Mouse (Mus musculus): ENCODE results near the gene Sypl.
A peak's percentile ranks its signal among the peaks of the same experiment; 100 is the strongest.

Sypl gene

GRCm38 (mm10) chr12:32953596-32954215, at the start of gene Sypl:
Gene Sypl, plus strand, starts transcription at chr12:32953891.
- peak; percentile 99 for DNase-seq (ENCODE audit: low spot score)

- DNase-seq (ENCODE audit: low spot score), result no peak
Observed at GRCm38 (mm10) chr12:32909686-32910085, 44.0 kb upstream of the Sypl start.

GRCm38 (mm10) chr12:32910092-32910491, 43.6 kb upstream of the Sypl start:
- peak; percentile 97 for DNase-seq (ENCODE audit: low spot score)

- peak; percentile 82 for DNase-seq (ENCODE audit: low spot score)
Observed at GRCm38 (mm10) chr12:32910560-32911194, 43.0 kb upstream of the Sypl start.

- DNase-seq (ENCODE audit: low spot score), result no peak
Observed at GRCm38 (mm10) chr12:32911569-32911968, 42.1 kb upstream of the Sypl start.

GRCm38 (mm10) chr12:32912772-32913171, 40.9 kb upstream of the Sypl start:
- no peak for DNase-seq (ENCODE audit: low spot score)

GRCm38 (mm10) chr12:32918683-32919082, 35.0 kb upstream of the Sypl start:
- no peak for DNase-seq (ENCODE audit: low spot score)

GRCm38 (mm10) chr12:32919091-32919490, 34.6 kb upstream of the Sypl start:
- DNase-seq (ENCODE audit: low spot score), result no peak

- no peak for DNase-seq (ENCODE audit: low spot score)
Observed at GRCm38 (mm10) chr12:32919527-32919926, 34.2 kb upstream of the Sypl start.

- peak; percentile 64 for DNase-seq (ENCODE audit: low spot score)
Observed at GRCm38 (mm10) chr12:32920185-32920788, 33.4 kb upstream of the Sypl start.

- DNase-seq (ENCODE audit: low spot score), result no peak
Observed at GRCm38 (mm10) chr12:32921071-32921470, 32.6 kb upstream of the Sypl start.

- DNase-seq (ENCODE audit: low spot score), result no peak
Observed at GRCm38 (mm10) chr12:32921532-32922131, 32.1 kb upstream of the Sypl start.

- no peak for DNase-seq (ENCODE audit: low spot score)
Observed at GRCm38 (mm10) chr12:32924245-32924644, 29.4 kb upstream of the Sypl start.

GRCm38 (mm10) chr12:32926331-32927172, 27.1 kb upstream of the Sypl start:
- DNase-seq (ENCODE audit: low spot score), result no peak

- DNase-seq (ENCODE audit: low spot score), result no peak
Observed at GRCm38 (mm10) chr12:32927231-32927835, 26.4 kb upstream of the Sypl start.

GRCm38 (mm10) chr12:32928180-32928579, 25.5 kb upstream of the Sypl start:
- DNase-seq (ENCODE audit: low spot score), result no peak

- no peak for DNase-seq (ENCODE audit: low spot score)
Observed at GRCm38 (mm10) chr12:32929831-32930513, 23.7 kb upstream of the Sypl start.

- no peak for DNase-seq (ENCODE audit: low spot score)
Observed at GRCm38 (mm10) chr12:32930566-32930965, 23.1 kb upstream of the Sypl start.

GRCm38 (mm10) chr12:32936246-32936946, 17.3 kb upstream of the Sypl start:
- DNase-seq (ENCODE audit: low spot score), result no peak

- DNase-seq (ENCODE audit: low spot score), result no peak
Observed at GRCm38 (mm10) chr12:32941141-32941540, 12.6 kb upstream of the Sypl start.

Measured in retina, embryonic 14.5 days (tissue).